Mouse (Mus musculus) activated CD4-positive, CD25-positive, alpha-beta regulatory T cell, adult 4 months (primary cell): ENCODE measurements around the gene Akap8. TPM values are rescaled to one million over a fixed set of nuclear protein-coding genes. Genes with fewer than 3 reads are reported as not detected.

Source experiments
- ATAC-seq: one replicate; pipeline ENCODE4 v1.8.0; 2017
- polyA plus RNA-seq, 2 experiments: library from polyadenylated mRNA; unstranded; fragments of 100-300 nt; shearing (Covaris generic); gene quantifications; one replicate each; pipeline ENCODE4 v1.2.1; 2017

The Akap8 gene
- 100 to 1,000 TPM; 117 to 118 TPM for polyA plus RNA-seq

GRCm38 (mm10) chr17:32320597-32321389, at the start of gene Akap8:
Gene Akap8, minus strand, starts transcription at chr17:32321238.
- peak; percentile 97 for ATAC-seq

GRCm38 (mm10) chr17:32368991-32369578, 48.0 kb upstream of the Akap8 start:
- ATAC-seq = peak; percentile 72

GRCm38 (mm10) chr17:32367706-32368105, 46.7 kb upstream of the Akap8 start:
- no peak for ATAC-seq

- no peak for ATAC-seq
Observed at GRCm38 (mm10) chr17:32365296-32365695, 44.3 kb upstream of the Akap8 start.

GRCm38 (mm10) chr17:32364850-32365249, 43.8 kb upstream of the Akap8 start:
- no peak for ATAC-seq

- ATAC-seq = peak; percentile 86
Observed at GRCm38 (mm10) chr17:32364331-32364730, 43.3 kb upstream of the Akap8 start.

- ATAC-seq = peak; percentile 33
Observed at GRCm38 (mm10) chr17:32363821-32364301, 42.8 kb upstream of the Akap8 start.

GRCm38 (mm10) chr17:32362686-32363085, 41.6 kb upstream of the Akap8 start:
- no peak for ATAC-seq

GRCm38 (mm10) chr17:32359928-32360327, 38.9 kb upstream of the Akap8 start:
- ATAC-seq = no peak

- ATAC-seq = no peak
Observed at GRCm38 (mm10) chr17:32358943-32359340, 37.9 kb upstream of the Akap8 start.

- ATAC-seq = no peak
Observed at GRCm38 (mm10) chr17:32358192-32358942, 37.3 kb upstream of the Akap8 start.

GRCm38 (mm10) chr17:32356766-32357760, 36.0 kb upstream of the Akap8 start:
- ATAC-seq = no peak

- no peak for ATAC-seq
Observed at GRCm38 (mm10) chr17:32356281-32356680, 35.2 kb upstream of the Akap8 start.

GRCm38 (mm10) chr17:32355031-32355430, 34.0 kb upstream of the Akap8 start:
- ATAC-seq = no peak

- no peak for ATAC-seq
Observed at GRCm38 (mm10) chr17:32354211-32354610, 33.2 kb upstream of the Akap8 start.

- ATAC-seq = no peak
Observed at GRCm38 (mm10) chr17:32353696-32354095, 32.7 kb upstream of the Akap8 start.

GRCm38 (mm10) chr17:32351726-32352125, 30.7 kb upstream of the Akap8 start:
- no peak for ATAC-seq

GRCm38 (mm10) chr17:32351269-32351668, 30.2 kb upstream of the Akap8 start:
- no peak for ATAC-seq

- peak; percentile 97 for ATAC-seq
Observed at GRCm38 (mm10) chr17:32350382-32350983, 29.4 kb upstream of the Akap8 start, which contains the start of gene Akap8l. Gene Akap8l, minus strand, starts transcription at chr17:32350607.

- no peak for ATAC-seq
Observed at GRCm38 (mm10) chr17:32349851-32350381, 28.9 kb upstream of the Akap8 start.
